Mouse (Mus musculus) forebrain, embryonic 16.5 days (tissue): Measurements from ENCODE around the gene Col6a4. TPM values are rescaled to one million over a fixed set of nuclear protein-coding genes. Genes with fewer than 3 reads are reported as not detected.

ENCODE experiments used
- ATAC-seq: fragments of 200-750 bp; cut with Nextera tagmentation; 2 replicates; pipeline ENCODE4 v1.8.0; 2017; ENCODE audit warnings: mild to moderate bottlenecking, moderate library complexity
- H3K27ac ChIP-seq: fragments of 300-500 bp; sonication (generic); 2 replicates; pipeline ENCODE4 v1.5.1; 2014; ENCODE audit warnings: low read length, control low read depth
- H3K27me3 ChIP-seq: fragments of 300-500 bp; sonication (generic); replicated peaks from 2 replicates; pipeline ENCODE4 v1.6.1; 2014; ENCODE audit warnings: low read length; ENCODE audit not compliant: control insufficient read depth, insufficient read depth
- H3K36me3 ChIP-seq: fragments of 300-500 bp; sonication (generic); 2 replicates; pipeline ENCODE4 v1.6.1; 2014; ENCODE audit not compliant: control insufficient read depth, insufficient read depth
- H3K4me1 ChIP-seq: fragments of 300-500 bp; sonication (generic); replicated peaks from 2 replicates; pipeline ENCODE4 v1.6.1; 2014; ENCODE audit warnings: low read length; ENCODE audit not compliant: control insufficient read depth, insufficient read depth
- H3K4me2 ChIP-seq: fragments of 300-500 bp; sonication (generic); 2 replicates; pipeline ENCODE4 v1.6.1; 2014; ENCODE audit warnings: mild to moderate bottlenecking, low read length, control low read depth
- H3K4me3 ChIP-seq: fragments of 300-500 bp; sonication (generic); replicated peaks from 2 replicates; pipeline ENCODE4 v1.5.1; 2014; ENCODE audit warnings: mild to moderate bottlenecking, low read length, control low read depth
- H3K9ac ChIP-seq: fragments of 300-500 bp; sonication (generic); replicated peaks from 2 replicates; pipeline ENCODE4 v1.6.1; 2014; ENCODE audit warnings: low read depth, low read length, control low read depth
- H3K9me3 ChIP-seq: fragments of 300-500 bp; sonication (generic); 2 replicates; pipeline ENCODE4 v1.6.1; 2016; ENCODE audit warnings: low read length; ENCODE audit not compliant: control insufficient read depth
- WGBS: fragments of 180-500 bp; shearing (Covaris S2); extraction: QIAGEN DNeasy Blood & Tissue Kit; methylation state at CpG from one replicate; pipeline ENCODE4 v1.1.7; 2014; 5-methylcytosine and 5-hydroxymethylcytosine counted together
- polyA plus RNA-seq: library from polyadenylated mRNA; unstranded; fragments of >200 nt; fragmentation: Nextera tagmentation; extraction: Ambion mirVana; gene quantifications from 2 replicates; pipeline ENCODE4 v1.2.1, GENCODE M21; 2015

Gene Col6a4
- polyA plus RNA-seq, 1 experiment from 2014 or later: 1.1 TPM

DNA sequence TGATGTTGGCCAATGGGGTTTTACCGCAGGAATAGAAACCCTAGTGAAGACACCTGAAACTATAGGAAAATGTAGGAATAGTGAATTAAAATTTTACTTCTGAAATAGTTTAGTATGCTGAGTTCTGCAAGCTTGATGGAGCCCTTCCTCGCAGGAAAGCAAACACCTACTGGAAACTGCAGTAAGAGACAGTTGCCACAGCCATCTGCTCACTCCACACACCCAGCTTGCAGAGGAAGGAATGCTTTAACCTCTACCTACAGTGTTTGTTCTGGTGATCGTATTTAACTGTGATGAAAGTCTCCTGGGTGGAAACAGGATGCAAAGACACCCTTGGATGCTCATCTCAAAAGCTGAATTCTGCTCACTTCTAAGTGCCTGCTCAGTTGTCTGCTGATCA is 149.0 kb downstream of the Col6a4 start:
- WGBS: 75% methylated on average over 3 of the region's 3 CpGs
- Histone ChIP-seq H3K4me1 (no peaks in the 10 kb centered on the region), H3K27ac (no peak overlapping the region), H3K36me3 (no peaks in the 10 kb centered on the region), H3K4me2 (no peak overlapping the region), H3K27me3 (no peaks in the 10 kb centered on the region), H3K9ac (no peak overlapping the region), H3K9me3 (no peaks in the 10 kb centered on the region), H3K4me3 (no peak overlapping the region)
- ATAC-seq: no peak

Other genes with a start within 250 kb of the Col6a4 start
- 0.16 and 0.28 TPM in 2 replicates for gene Col6a5, start 136.1 kb downstream of the Col6a4 start, polyA plus RNA-seq
- gene Glyctk, start 61.4 kb upstream of the Col6a4 start, polyA plus RNA-seq: 2.2 and 3.0 TPM in 2 replicates
- gene Wdr82, start 74.1 kb upstream of the Col6a4 start, polyA plus RNA-seq: 37.3 and 41.6 TPM in 2 replicates
- gene Ppm1m, start 103.0 kb upstream of the Col6a4 start, polyA plus RNA-seq: 14.0 and 14.7 TPM in 2 replicates
- 56.6 and 58.7 TPM in 2 replicates for gene Twf2, start 106.3 kb upstream of the Col6a4 start, polyA plus RNA-seq
- not detected in 2 replicates for gene Tlr9, start 125.8 kb upstream of the Col6a4 start, polyA plus RNA-seq
- 101 and 109 TPM in 2 replicates for gene Alas1, start 151.9 kb upstream of the Col6a4 start, polyA plus RNA-seq
- 10.5 and 11.6 TPM in 2 replicates for gene Poc1a, start 184.3 kb upstream of the Col6a4 start, polyA plus RNA-seq